Comparison of ENCODE assay signal across 13 mouse cellular contexts in the genomic region with DNA sequence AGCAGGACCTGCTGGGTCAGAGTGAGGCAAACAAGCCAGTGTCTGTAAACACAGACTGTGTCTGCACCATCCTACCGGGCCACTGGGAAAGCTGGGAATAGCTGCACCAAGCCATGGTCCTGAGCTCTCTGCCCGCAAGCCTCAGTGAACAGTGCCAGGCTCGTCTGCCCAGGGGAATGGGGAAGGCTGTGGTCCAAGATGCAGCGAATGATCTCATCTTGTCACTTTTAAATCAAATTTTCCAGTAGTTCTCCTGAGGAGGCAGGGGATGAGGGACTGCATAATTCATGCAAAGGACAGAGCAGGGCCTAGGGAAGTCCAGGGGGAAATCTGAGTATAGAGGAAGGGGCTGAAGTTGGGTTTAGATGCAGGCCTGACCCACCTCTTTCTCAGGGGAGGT. TPM values are rescaled to one million over a fixed set of nuclear protein-coding genes. Genes with fewer than 3 reads are reported as not detected.
DNase-seq lines count a peak whose midpoint lies in the region; ATAC-seq and TF ChIP-seq lines count a peak whose summit lies in the region.
"Had no signal": no experiment of that assay in that cellular context is flagged by ENCODE, and none has a peak within 500 bp of the region (broad histone marks: within the 10 kb centered on the region; RNA-seq: fewer than 3 reads in every experiment).

No protein-coding gene starts in this region.

- ATAC-seq in heart, embryonic 15.5 days (replicated peaks; ENCODE audit: insufficient number of reproducible peaks, insufficient read depth, low FRiP score, low read depth), result no peak
- ATAC-seq in neural tube, embryonic 13.5 days (ENCODE audit: low read depth), result no peak
- no peak for ATAC-seq in hindbrain, postnatal 0 days
- no peak for ATAC-seq in neural tube, embryonic 15.5 days (ENCODE audit: low FRiP score)
- ATAC-seq in megakaryocyte-erythroid progenitor cell, adult 5-6 weeks (replicated peaks; ENCODE audit: low FRiP score, low TSS enrichment, poor library complexity, severe bottlenecking), result no peak

- peaks cover 10% of the 10 kb centered on the region for H3K27me3 ChIP-seq in heart, embryonic 15.5 days
- H3K27me3 ChIP-seq in neural tube, embryonic 13.5 days, result peaks cover 18% of the 10 kb centered on the region
- H3K27me3 ChIP-seq in hindbrain, postnatal 0 days (ENCODE audit: insufficient read depth, low read length), result no peaks in the 10 kb centered on the region
- H3K27me3 ChIP-seq in neural tube, embryonic 15.5 days (replicated peaks), result 0 out of 2 replicates have a peak, but pooled peaks cover 4% of the 10 kb centered on the region

- TF ChIP-seq CTCF in hindbrain, postnatal 0 days (IDR thresholded peaks at IDR 0.05; ENCODE audit: low read depth), result no peak

- no peaks in the 10 kb centered on the region for H3K36me3 ChIP-seq in heart, embryonic 15.5 days
- peaks cover 8% of the 10 kb centered on the region for H3K36me3 ChIP-seq in neural tube, embryonic 13.5 days
- no peaks in the 10 kb centered on the region for H3K36me3 ChIP-seq in hindbrain, postnatal 0 days (ENCODE audit: insufficient read depth, low read length)
- peaks cover 5% of the 10 kb centered on the region for H3K36me3 ChIP-seq in neural tube, embryonic 15.5 days

- no peak overlapping the region for H3K4me2 ChIP-seq in heart, embryonic 15.5 days
- H3K4me2 ChIP-seq in neural tube, embryonic 13.5 days, result peak overlapping the region; percentile 98; the same call in 1 of the 2 replicates
- peak overlapping the region; percentile 98; the same call in 1 of the 2 replicates for H3K4me2 ChIP-seq in hindbrain, postnatal 0 days (ENCODE audit: low read depth, low read length)
- H3K4me2 ChIP-seq in neural tube, embryonic 15.5 days, result peak overlapping the region; percentile 96

- H3K27ac ChIP-seq in heart, embryonic 15.5 days, result no peak overlapping the region
- H3K27ac ChIP-seq in neural tube, embryonic 13.5 days (replicated peaks), result peak overlapping the region; percentile 85; the same call in 1 of the 2 replicates
- peak overlapping the region; percentile 83; the same call in 1 of the 2 replicates for H3K27ac ChIP-seq in hindbrain, postnatal 0 days
- peak overlapping the region; percentile 86; the same call in 1 of the 2 replicates for H3K27ac ChIP-seq in neural tube, embryonic 15.5 days (replicated peaks)

- H3K4me1 ChIP-seq in heart, embryonic 15.5 days (replicated peaks), result peaks cover 57% of the 10 kb centered on the region
- H3K4me1 ChIP-seq in neural tube, embryonic 13.5 days (replicated peaks), result peaks cover 27% of the 10 kb centered on the region
- H3K4me1 ChIP-seq in hindbrain, postnatal 0 days (ENCODE audit: insufficient read depth, low read length), result 0 out of 2 replicates have a peak, but pooled peaks cover 10% of the 10 kb centered on the region
- peaks cover 34% of the 10 kb centered on the region for H3K4me1 ChIP-seq in neural tube, embryonic 15.5 days

- no peak overlapping the region for H3K4me3 ChIP-seq in heart, embryonic 15.5 days
- H3K4me3 ChIP-seq in neural tube, embryonic 13.5 days, result no peak overlapping the region
- no peak overlapping the region for H3K4me3 ChIP-seq in hindbrain, postnatal 0 days (ENCODE audit: low read length)
- peak overlapping the region; percentile 77; the same call in 1 of the 2 replicates for H3K4me3 ChIP-seq in neural tube, embryonic 15.5 days (replicated peaks)

- 84% methylated on average over 4 of the region's 4 CpGs for WGBS in heart, embryonic 15.5 days
- WGBS in neural tube, embryonic 13.5 days, result 84% methylated on average over 4 of the region's 4 CpGs
- 66% methylated on average over 4 of the region's 4 CpGs for WGBS in hindbrain, postnatal 0 days
- WGBS in neural tube, embryonic 15.5 days, result 76% methylated on average over 4 of the region's 4 CpGs

- peak overlapping the region; percentile 12; the same call in 1 of the 2 replicates for H3K9ac ChIP-seq in heart, embryonic 15.5 days
- H3K9ac ChIP-seq in neural tube, embryonic 13.5 days, result peak overlapping the region; percentile 78
- no peak overlapping the region for H3K9ac ChIP-seq in hindbrain, postnatal 0 days (replicated peaks; ENCODE audit: low read length)
- peak overlapping the region; percentile 53; the same call in 1 of the 2 replicates for H3K9ac ChIP-seq in neural tube, embryonic 15.5 days (replicated peaks)

- DNase-seq in heart, adult 9 months (ENCODE audit: low spot score in 2 of 2), result no peak
- DNase-seq in neural tube, embryonic 10.5 days (ENCODE audit: extremely low spot score, low spot score), result no peak
- no peak for DNase-seq in hindbrain, postnatal 0 days (ENCODE audit: low spot score)
- DNase-seq in thymus, postnatal 36 days, result no peak
- DNase-seq: adrenal gland, adult 8-10 months; heart, postnatal 10 days; right cerebral cortex, postnatal 4 days had no signal

- no peaks in the 10 kb centered on the region for H3K9me3 ChIP-seq in heart, embryonic 15.5 days (replicated peaks)
- H3K9me3 ChIP-seq in neural tube, embryonic 13.5 days, result no peaks in the 10 kb centered on the region
- H3K9me3 ChIP-seq in hindbrain, postnatal 0 days (ENCODE audit: low read length), result no peaks in the 10 kb centered on the region
- no peaks in the 10 kb centered on the region for H3K9me3 ChIP-seq in neural tube, embryonic 15.5 days (replicated peaks)
- H3K9me3 ChIP-seq: megakaryocyte, embryonic 14.5 days had no signal

RNA-seq across cellular contexts. Expression of gene Clba1, which starts 0.9 kb away (rescaled TPM):
- 5.7 and 7.3 TPM in 2 replicates for polyA plus RNA-seq in heart, embryonic 15.5 days (2015; fragmentation: Nextera tagmentation; extraction: Ambion mirVana)
- polyA plus RNA-seq in neural tube, embryonic 13.5 days (2015; fragmentation: Nextera tagmentation; extraction: Ambion mirVana), result 20.2 and 21.1 TPM in 2 replicates
- total RNA-seq in hindbrain, postnatal 0 days (2014; rRNA removed), result 16.7 and 16.9 TPM in 2 replicates
- 20.3 and 21.0 TPM in 2 replicates for polyA plus RNA-seq in hindbrain, postnatal 0 days (2015; fragmentation: Nextera tagmentation; extraction: Ambion mirVana)
- polyA plus RNA-seq in neural tube, embryonic 15.5 days (2015; fragmentation: Nextera tagmentation; extraction: Ambion mirVana), result 19.6 and 21.1 TPM in 2 replicates
- total RNA-seq in megakaryocyte-erythroid progenitor cell, adult 5-6 weeks (2014; fragmentation: Nextera tagmentation), result 0.74 and 1.2 TPM in 2 replicates
- 0.08 TPM in 1 of 2 replicates, not detected in the other for total RNA-seq in megakaryocyte-erythroid progenitor cell, adult 5-6 weeks (2017)

RNA-seq across cellular contexts. Expression of gene Ahnak2, which starts 5.3 kb away (rescaled TPM):
- polyA plus RNA-seq in heart, embryonic 15.5 days (2015; fragmentation: Nextera tagmentation; extraction: Ambion mirVana), result 2.1 and 2.4 TPM in 2 replicates
- 2.8 and 2.9 TPM in 2 replicates for polyA plus RNA-seq in neural tube, embryonic 13.5 days (2015; fragmentation: Nextera tagmentation; extraction: Ambion mirVana)
- 7.7 and 12.1 TPM in 2 replicates for total RNA-seq in hindbrain, postnatal 0 days (2014; rRNA removed)
- polyA plus RNA-seq in hindbrain, postnatal 0 days (2015; fragmentation: Nextera tagmentation; extraction: Ambion mirVana), result 3.3 and 3.6 TPM in 2 replicates
- 4.5 and 5.7 TPM in 2 replicates for polyA plus RNA-seq in neural tube, embryonic 15.5 days (2015; fragmentation: Nextera tagmentation; extraction: Ambion mirVana)
- total RNA-seq in megakaryocyte-erythroid progenitor cell, adult 5-6 weeks (2014; fragmentation: Nextera tagmentation), result not detected in 2 replicates
- total RNA-seq in megakaryocyte-erythroid progenitor cell, adult 5-6 weeks (2017), result not detected in 2 replicates
- total RNA-seq: common myeloid progenitor, adult 5-6 weeks had no signal

RNA-seq across cellular contexts. Expression of gene Cdca4, which starts 21.4 kb away (rescaled TPM):
- 34.6 and 53.3 TPM in 2 replicates for polyA plus RNA-seq in heart, embryonic 15.5 days (2015; fragmentation: Nextera tagmentation; extraction: Ambion mirVana)
- 46.9 and 56.1 TPM in 2 replicates for polyA plus RNA-seq in neural tube, embryonic 13.5 days (2015; fragmentation: Nextera tagmentation; extraction: Ambion mirVana)
- 27.9 and 28.6 TPM in 2 replicates for total RNA-seq in hindbrain, postnatal 0 days (2014; rRNA removed)
- polyA plus RNA-seq in hindbrain, postnatal 0 days (2015; fragmentation: Nextera tagmentation; extraction: Ambion mirVana), result 23.6 and 25.2 TPM in 2 replicates
- polyA plus RNA-seq in neural tube, embryonic 15.5 days (2015; fragmentation: Nextera tagmentation; extraction: Ambion mirVana), result 30.3 and 48.6 TPM in 2 replicates
- total RNA-seq in megakaryocyte-erythroid progenitor cell, adult 5-6 weeks (2014; fragmentation: Nextera tagmentation), result 71.1 and 82.7 TPM in 2 replicates
- 47.3 and 52.4 TPM in 2 replicates for total RNA-seq in megakaryocyte-erythroid progenitor cell, adult 5-6 weeks (2017)

RNA-seq across cellular contexts. Expression of gene Pld4, which starts 47.3 kb away (rescaled TPM):
- 7.2 and 34.0 TPM in 2 replicates for polyA plus RNA-seq in heart, embryonic 15.5 days (2015; fragmentation: Nextera tagmentation; extraction: Ambion mirVana)
- 6.7 and 8.6 TPM in 2 replicates for polyA plus RNA-seq in neural tube, embryonic 13.5 days (2015; fragmentation: Nextera tagmentation; extraction: Ambion mirVana)
- total RNA-seq in hindbrain, postnatal 0 days (2014; rRNA removed), result 10.5 and 14.5 TPM in 2 replicates
- 9.4 and 10.8 TPM in 2 replicates for polyA plus RNA-seq in hindbrain, postnatal 0 days (2015; fragmentation: Nextera tagmentation; extraction: Ambion mirVana)
- 8.4 and 42.0 TPM in 2 replicates for polyA plus RNA-seq in neural tube, embryonic 15.5 days (2015; fragmentation: Nextera tagmentation; extraction: Ambion mirVana)
- total RNA-seq in megakaryocyte-erythroid progenitor cell, adult 5-6 weeks (2014; fragmentation: Nextera tagmentation), result 1.2 TPM in 1 of 2 replicates, not detected in the other
- total RNA-seq in megakaryocyte-erythroid progenitor cell, adult 5-6 weeks (2017), result 0.14 and 0.46 TPM in 2 replicates
